Mouse (Mus musculus): ENCODE results near the gene Clybl.

Gene Clybl

GRCm38 (mm10) chr14:122364026-122364425 is 182.5 kb downstream of the Clybl start:
- no peak for DNase-seq (ENCODE audit: low read depth)

GRCm38 (mm10) chr14:122367252-122367868 is 185.9 kb downstream of the Clybl start:
- DNase-seq (ENCODE audit: low read depth), result no peak

- no peak for DNase-seq (ENCODE audit: low read depth)
These were observed 186.4 kb downstream of the Clybl start for GRCm38 (mm10) chr14:122367882-122368418.

- no peak for DNase-seq (ENCODE audit: low read depth)
These were observed 187.0 kb downstream of the Clybl start for GRCm38 (mm10) chr14:122368501-122368900.

GRCm38 (mm10) chr14:122371979-122372378 is 190.5 kb downstream of the Clybl start:
- DNase-seq (ENCODE audit: low read depth), result no peak

GRCm38 (mm10) chr14:122373458-122373857 is 192.0 kb downstream of the Clybl start:
- DNase-seq (ENCODE audit: low read depth), result no peak

GRCm38 (mm10) chr14:122374285-122374997 is 192.9 kb downstream of the Clybl start:
- no peak for DNase-seq (ENCODE audit: low read depth)

- DNase-seq (ENCODE audit: low read depth), result no peak
These were observed 193.7 kb downstream of the Clybl start for GRCm38 (mm10) chr14:122375070-122375811.

GRCm38 (mm10) chr14:122376482-122377143 is 195.1 kb downstream of the Clybl start:
- no peak for DNase-seq (ENCODE audit: low read depth)

GRCm38 (mm10) chr14:122377681-122378080 is 196.2 kb downstream of the Clybl start:
- DNase-seq (ENCODE audit: low read depth), result no peak

GRCm38 (mm10) chr14:122379076-122379475 is 197.6 kb downstream of the Clybl start:
- no peak for DNase-seq (ENCODE audit: low read depth)

GRCm38 (mm10) chr14:122379996-122380395 is 198.5 kb downstream of the Clybl start:
- DNase-seq (ENCODE audit: low read depth), result no peak

GRCm38 (mm10) chr14:122380896-122381845 is 199.7 kb downstream of the Clybl start:
- DNase-seq (ENCODE audit: low read depth), result no peak

GRCm38 (mm10) chr14:122382281-122382680 is 200.8 kb downstream of the Clybl start:
- no peak for DNase-seq (ENCODE audit: low read depth)

- DNase-seq (ENCODE audit: low read depth), result no peak
These were observed 202.4 kb downstream of the Clybl start for GRCm38 (mm10) chr14:122383931-122384330.

GRCm38 (mm10) chr14:122384447-122385237 is 203.1 kb downstream of the Clybl start:
- no peak for DNase-seq (ENCODE audit: low read depth)

GRCm38 (mm10) chr14:122385238-122385534 is 203.7 kb downstream of the Clybl start:
- DNase-seq (ENCODE audit: low read depth), result no peak

- no peak for DNase-seq (ENCODE audit: low read depth)
These were observed 204.3 kb downstream of the Clybl start for GRCm38 (mm10) chr14:122385758-122386157.

- no peak for DNase-seq (ENCODE audit: low read depth)
These were observed 205.0 kb downstream of the Clybl start for GRCm38 (mm10) chr14:122386281-122387130.
